Mouse (Mus musculus): ENCODE results near the gene Ccdc153. TPM values are rescaled to one million over a fixed set of nuclear protein-coding genes. Genes with fewer than 3 reads are reported as not detected.

Ccdc153 gene
- polyA plus RNA-seq, 1 experiment from 2014 or later = not detected

- H3K36me3 ChIP-seq (ENCODE audit: control insufficient read depth, insufficient read depth, low read length) = no peaks in the 10 kb centered on the region
- H3K4me3 ChIP-seq (ENCODE audit: low read depth, low read length) = no peak overlapping the region
- H3K27me3 ChIP-seq (ENCODE audit: control insufficient read depth, insufficient read depth, low read length) = no peaks in the 10 kb centered on the region
- no peaks in the 10 kb centered on the region for H3K9me3 ChIP-seq (ENCODE audit: control insufficient read depth, low read length)
- H3K9ac ChIP-seq (replicated peaks; ENCODE audit: low read depth, low read length) = no peak overlapping the region
- no peak for ATAC-seq (ENCODE audit: low read depth)
- no peak overlapping the region for H3K27ac ChIP-seq (ENCODE audit: low read depth, low read length)
- H3K4me1 ChIP-seq (ENCODE audit: control insufficient read depth, insufficient read depth, low read length) = no peaks in the 10 kb centered on the region
- 97% methylated on average over 2 of the region's 2 CpGs for whole genome bisulfite sequencing
- H3K4me2 ChIP-seq (ENCODE audit: low read depth, low read length) = no peak overlapping the region
These were observed 32.6 kb upstream of the Ccdc153 start for GRCm38 (mm10) chr9:44207840-44208239.

- WGBS = 97% methylated on average over 4 of the region's 4 CpGs
- no peaks in the 10 kb centered on the region for H3K27me3 ChIP-seq (ENCODE audit: control insufficient read depth, insufficient read depth, low read length)
- H3K9ac ChIP-seq (replicated peaks; ENCODE audit: low read depth, low read length) = no peak overlapping the region
- no peak overlapping the region for H3K27ac ChIP-seq (ENCODE audit: low read depth, low read length)
- H3K4me3 ChIP-seq (ENCODE audit: low read depth, low read length) = no peak overlapping the region
- no peaks in the 10 kb centered on the region for H3K9me3 ChIP-seq (ENCODE audit: control insufficient read depth, low read length)
- ATAC-seq (ENCODE audit: low read depth) = no peak
- H3K4me1 ChIP-seq (ENCODE audit: control insufficient read depth, insufficient read depth, low read length) = no peaks in the 10 kb centered on the region
- H3K36me3 ChIP-seq (ENCODE audit: control insufficient read depth, insufficient read depth, low read length) = no peaks in the 10 kb centered on the region
- no peak overlapping the region for H3K4me2 ChIP-seq (ENCODE audit: low read depth, low read length)
These were observed 31.1 kb upstream of the Ccdc153 start for GRCm38 (mm10) chr9:44209416-44209815.

GRCm38 (mm10) chr9:44212406-44212805 lies 28.1 kb upstream of the Ccdc153 start:
- ATAC-seq (ENCODE audit: low read depth) = no peak
- no peak overlapping the region for H3K4me2 ChIP-seq (ENCODE audit: low read depth, low read length)
- H3K9ac ChIP-seq (replicated peaks; ENCODE audit: low read depth, low read length) = no peak overlapping the region
- no peaks in the 10 kb centered on the region for H3K36me3 ChIP-seq (ENCODE audit: control insufficient read depth, insufficient read depth, low read length)
- H3K4me3 ChIP-seq (ENCODE audit: low read depth, low read length) = no peak overlapping the region
- no peak overlapping the region for H3K27ac ChIP-seq (ENCODE audit: low read depth, low read length)
- no peaks in the 10 kb centered on the region for H3K9me3 ChIP-seq (ENCODE audit: control insufficient read depth, low read length)
- H3K27me3 ChIP-seq (ENCODE audit: control insufficient read depth, insufficient read depth, low read length) = no peaks in the 10 kb centered on the region
- no peaks in the 10 kb centered on the region for H3K4me1 ChIP-seq (ENCODE audit: control insufficient read depth, insufficient read depth, low read length)
- 98% methylated on average over 4 of the region's 4 CpGs for WGBS

GRCm38 (mm10) chr9:44213538-44213937 lies 26.9 kb upstream of the Ccdc153 start:
- H3K4me1 ChIP-seq (ENCODE audit: control insufficient read depth, insufficient read depth, low read length) = no peaks in the 10 kb centered on the region
- no peaks in the 10 kb centered on the region for H3K9me3 ChIP-seq (ENCODE audit: control insufficient read depth, low read length)
- no peak overlapping the region for H3K27ac ChIP-seq (ENCODE audit: low read depth, low read length)
- H3K4me3 ChIP-seq (ENCODE audit: low read depth, low read length) = no peak overlapping the region
- WGBS = 96% methylated on average over 14 of the region's 14 CpGs
- no peaks in the 10 kb centered on the region for H3K27me3 ChIP-seq (ENCODE audit: control insufficient read depth, insufficient read depth, low read length)
- no peaks in the 10 kb centered on the region for H3K36me3 ChIP-seq (ENCODE audit: control insufficient read depth, insufficient read depth, low read length)
- no peak overlapping the region for H3K9ac ChIP-seq (replicated peaks; ENCODE audit: low read depth, low read length)
- H3K4me2 ChIP-seq (ENCODE audit: low read depth, low read length) = no peak overlapping the region
- ATAC-seq (ENCODE audit: low read depth) = no peak

GRCm38 (mm10) chr9:44225993-44226392 lies 14.5 kb upstream of the Ccdc153 start:
- WGBS = 57% methylated on average over 6 of the region's 6 CpGs
- ATAC-seq (ENCODE audit: low read depth) = no peak
- Histone ChIP-seq H3K9me3 (ENCODE audit: control insufficient read depth, low read length) (no peaks in the 10 kb centered on the region), H3K4me1 (ENCODE audit: control insufficient read depth, insufficient read depth, low read length) (no peaks in the 10 kb centered on the region), H3K27me3 (ENCODE audit: control insufficient read depth, insufficient read depth, low read length) (no peaks in the 10 kb centered on the region), H3K4me2 (ENCODE audit: low read depth, low read length) (no peak overlapping the region), H3K27ac (ENCODE audit: low read depth, low read length) (no peak overlapping the region), H3K36me3 (ENCODE audit: control insufficient read depth, insufficient read depth, low read length) (no peaks in the 10 kb centered on the region), H3K4me3 (ENCODE audit: low read depth, low read length) (no peak overlapping the region), H3K9ac (replicated peaks; ENCODE audit: low read depth, low read length) (no peak overlapping the region)

- no peak for ATAC-seq (ENCODE audit: low read depth)
- Histone ChIP-seq H3K4me2 (ENCODE audit: low read depth, low read length) (no peak overlapping the region), H3K27ac (ENCODE audit: low read depth, low read length) (no peak overlapping the region), H3K9me3 (ENCODE audit: control insufficient read depth, low read length) (no peaks in the 10 kb centered on the region), H3K36me3 (ENCODE audit: control insufficient read depth, insufficient read depth, low read length) (no peaks in the 10 kb centered on the region), H3K27me3 (ENCODE audit: control insufficient read depth, insufficient read depth, low read length) (no peaks in the 10 kb centered on the region), H3K9ac (replicated peaks; ENCODE audit: low read depth, low read length) (no peak overlapping the region), H3K4me1 (ENCODE audit: control insufficient read depth, insufficient read depth, low read length) (peaks cover 13% of the 10 kb centered on the region), H3K4me3 (ENCODE audit: low read depth, low read length) (no peak overlapping the region)
These were observed 8.9 kb upstream of the Ccdc153 start for GRCm38 (mm10) chr9:44231609-44232008.

- under 1% methylated on average over 40 of the region's 40 CpGs for WGBS
- Histone ChIP-seq H3K9ac (replicated peaks; ENCODE audit: low read depth, low read length) (peak overlapping the region; percentile 89), H3K4me3 (ENCODE audit: low read depth, low read length) (peak overlapping the region; percentile 85), H3K4me2 (ENCODE audit: low read depth, low read length) (peak overlapping the region; percentile 82), H3K27ac (ENCODE audit: low read depth, low read length) (peak overlapping the region; percentile 92), H3K4me1 (ENCODE audit: control insufficient read depth, insufficient read depth, low read length) (peaks cover 13% of the 10 kb centered on the region), H3K27me3 (ENCODE audit: control insufficient read depth, insufficient read depth, low read length) (no peaks in the 10 kb centered on the region), H3K36me3 (ENCODE audit: control insufficient read depth, insufficient read depth, low read length) (no peaks in the 10 kb centered on the region), H3K9me3 (ENCODE audit: control insufficient read depth, low read length) (no peaks in the 10 kb centered on the region)
- ATAC-seq (ENCODE audit: low read depth) = peak; percentile 85
These were observed 7.3 kb upstream of the Ccdc153 start for GRCm38 (mm10) chr9:44233021-44233801.

GRCm38 (mm10) chr9:44233802-44234478 lies 6.5 kb upstream of the Ccdc153 start, which contains the start of gene Cbl:
Cbl (minus strand) TSS chr9:44234049.
- Histone ChIP-seq H3K27ac (ENCODE audit: low read depth, low read length) (peak within 1 kb of the TSS; percentile 92), H3K4me2 (ENCODE audit: low read depth, low read length) (peak within 1 kb of the TSS; percentile 82), H3K9me3 (ENCODE audit: control insufficient read depth, low read length) (no peaks in the 10 kb centered on the region), H3K9ac (replicated peaks; ENCODE audit: low read depth, low read length) (peak within 1 kb of the TSS; percentile 89), H3K4me3 (ENCODE audit: low read depth, low read length) (peak within 1 kb of the TSS; percentile 85), H3K4me1 (ENCODE audit: control insufficient read depth, insufficient read depth, low read length) (peaks cover 13% of the 10 kb centered on the region), H3K36me3 (ENCODE audit: control insufficient read depth, insufficient read depth, low read length) (no peaks in the 10 kb centered on the region), H3K27me3 (ENCODE audit: control insufficient read depth, insufficient read depth, low read length) (no peaks in the 10 kb centered on the region)
- ATAC-seq (ENCODE audit: low read depth) = peak; percentile 92
- under 1% methylated on average over 69 of the region's 76 CpGs for WGBS
